Mouse (Mus musculus) lung, postnatal 0 days (tissue): ENCODE measurements at regions not wholly inside any gene's neighbourhood (a gene's known extent, or its start where the extent isn't known, plus 50 kb on each side); places are given as distances from the start of the nearest gene placed in this dataset.

ENCODE experiments used
- CTCF ChIP-seq: IDR thresholded peaks from 2 replicates; pipeline ENCODE4 v1.5.1; 2016; ENCODE audit warnings: antibody characterized with exemption, mild to moderate bottlenecking
- EP300 ChIP-seq: IDR thresholded peaks from 2 replicates; pipeline ENCODE4 v1.6.1; 2016; ENCODE audit warnings: antibody characterized with exemption, mild to moderate bottlenecking, control low read depth

GRCm38 (mm10) chr14:59045687-59046086 is 97.0 kb downstream of the 1700129C05Rik start:
- TF ChIP-seq EP300 (no peak), CTCF (no peak)
